11 mouse cellular contexts compared by ENCODE assay signal in genomic region chr11:77871436-77871835, GRCm38 (mm10). TPM values are rescaled to one million over a fixed set of nuclear protein-coding genes. Genes with fewer than 3 reads are reported as not detected.
DNase-seq lines count a peak whose midpoint lies in the region; ATAC-seq and TF ChIP-seq lines count a peak whose summit lies in the region.
"Had no signal": no experiment of that assay in that cellular context is flagged by ENCODE, and none has a peak within 500 bp of the region (broad histone marks: within the 10 kb centered on the region; RNA-seq: fewer than 3 reads in every experiment).

No protein-coding gene starts in this region.

- peak overlapping the region; percentile 72 for H3K27ac ChIP-seq in layer of hippocampus, adult 2 months

- no peak for TF ChIP-seq CTCF in layer of hippocampus, adult 2 months (conservative IDR thresholded peaks at IDR 0.05)

- peak; percentile 76 to 87 for DNase-seq in layer of hippocampus, adult 18-20 months (ENCODE audit: low spot score in 2 of 2)
- DNase-seq in layer of hippocampus, adult 9-10 months (ENCODE audit: low spot score): no peak
- peak; percentile 93 to 95 for DNase-seq in cerebellum, postnatal 10 days
- DNase-seq in layer of hippocampus, adult 2 months (ENCODE audit: low spot score in 2 of 2): peak; percentile 75 to 87
- DNase-seq in retina, postnatal 7 days (ENCODE audit: low read depth, low spot score): peak; percentile 72
- no peak for DNase-seq in urinary bladder, adult 18-20 months (ENCODE audit: low spot score in 2 of 2)
- DNase-seq: adrenal gland, postnatal 10 days; thymus, postnatal 4 days had no signal

- H3K4me3 ChIP-seq in layer of hippocampus, adult 2 months: no peak overlapping the region

- ATAC-seq in megakaryocyte progenitor cell, adult 5-6 weeks (replicated peaks; ENCODE audit: poor library complexity): no peak
- no peak for ATAC-seq in erythroid progenitor cell, adult 5-6 weeks (replicated peaks; ENCODE audit: low FRiP score, poor library complexity, severe bottlenecking)

RNA-seq across cellular contexts. Expression of gene Pipox, which starts 22.5 kb away (rescaled TPM):
- total RNA-seq in layer of hippocampus, adult 18-20 months (2021): 1 to 10 TPM; 1.5 to 2.2 TPM
- 1 to 10 TPM in 1 of 2 experiments, under 1 TPM in 1; 0.84 to 1.2 TPM for total RNA-seq in layer of hippocampus, adult 2 months (2021)
- total RNA-seq in megakaryocyte progenitor cell, adult 5-6 weeks (2015): not detected in 2 replicates
- total RNA-seq in megakaryocyte progenitor cell, adult 5-6 weeks (2017): 0.17 and 0.44 TPM in 2 replicates
- not detected in 2 replicates for total RNA-seq in erythroid progenitor cell, adult 5-6 weeks (2015; ENCODE audit: low replicate concordance)
- total RNA-seq in erythroid progenitor cell, adult 5-6 weeks (2017; ENCODE audit: low replicate concordance): not detected in 2 replicates
- total RNA-seq: megakaryocyte-erythroid progenitor cell, adult 5-6 weeks had no signal

RNA-seq across cellular contexts. Expression of gene Sez6, which starts 59.2 kb away (rescaled TPM):
- 100 to 1,000 TPM; 161 to 167 TPM for total RNA-seq in layer of hippocampus, adult 18-20 months (2021)
- total RNA-seq in layer of hippocampus, adult 2 months (2021): 100 to 1,000 TPM; 154 to 159 TPM
- not detected in 2 replicates for total RNA-seq in megakaryocyte progenitor cell, adult 5-6 weeks (2015)
- not detected in 2 replicates for total RNA-seq in megakaryocyte progenitor cell, adult 5-6 weeks (2017)
- not detected in 2 replicates for total RNA-seq in erythroid progenitor cell, adult 5-6 weeks (2015; ENCODE audit: low replicate concordance)
- not detected in 2 replicates for total RNA-seq in erythroid progenitor cell, adult 5-6 weeks (2017; ENCODE audit: low replicate concordance)
- total RNA-seq: megakaryocyte-erythroid progenitor cell, adult 5-6 weeks had no signal

Comparison
In these comparisons a context has a peak if more than half of its experiments do, and no peak if none do; other contexts are left out.
1. DNase-seq: peak in layer of hippocampus, adult 18-20 months (2 of 2), cerebellum, postnatal 10 days (2 of 2), layer of hippocampus, adult 2 months (2 of 2) and retina, postnatal 7 days (single experiment); none in layer of hippocampus, adult 9-10 months (single experiment) and urinary bladder, adult 18-20 months (0 of 2).
2. RNA of gene Sez6, which starts 59.2 kb away (total RNA-seq): 161 to 167 TPM in layer of hippocampus, adult 18-20 months and 154 to 159 TPM in layer of hippocampus, adult 2 months; not detected in megakaryocyte progenitor cell, adult 5-6 weeks and not detected in erythroid progenitor cell, adult 5-6 weeks; every median in the first group is over 100 times any median in the second.